Mouse (Mus musculus) left cerebral cortex, adult 18-20 months (tissue): ENCODE measurements around the gene Utf1. TPM values are rescaled to one million over a fixed set of nuclear protein-coding genes. Genes with fewer than 3 reads are reported as not detected.

Experiments used
- DNase-seq, 2 experiments: peaks; one replicate each; pipeline ENCODE4 v3.0.0; 2021 to 2022; ENCODE audit warnings: low spot score in 2 of 2, mixed read lengths in 1 of 2
- microRNA-seq, 2 experiments: library from miRNA; unstranded; fragments of <30 nt; microRNA quantifications; one replicate each; pipeline ENCODE4 v1.2.0; 2021
- total RNA-seq, 2 experiments: library from RNA; stranded (reverse); gene quantifications; 2 replicates each; pipeline ENCODE4 v1.2.3; 2021

The Utf1 gene
- total RNA-seq, 2 experiments from 2014 or later = not detected

DNA sequence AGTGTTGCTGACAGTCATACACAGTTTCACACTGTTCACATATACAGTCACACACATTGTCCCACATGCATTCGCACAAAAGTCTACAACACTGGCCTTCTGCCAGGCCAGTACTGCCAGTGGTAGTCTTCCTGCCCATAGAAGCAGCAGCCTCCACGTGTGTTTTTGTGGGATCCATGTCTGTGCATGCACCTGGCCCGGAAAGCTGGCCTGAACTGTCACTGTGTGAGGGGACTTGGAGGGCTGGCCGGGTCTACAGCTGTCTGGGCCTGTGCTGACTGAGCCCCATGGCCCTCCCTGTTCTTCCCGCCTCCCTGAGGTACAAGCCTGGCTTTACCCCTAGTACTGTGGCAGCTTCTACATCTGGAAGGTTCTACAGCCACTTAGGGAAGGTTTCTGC, 27.4 kb downstream of the Utf1 start:
- DNase-seq = no peak

DNA sequence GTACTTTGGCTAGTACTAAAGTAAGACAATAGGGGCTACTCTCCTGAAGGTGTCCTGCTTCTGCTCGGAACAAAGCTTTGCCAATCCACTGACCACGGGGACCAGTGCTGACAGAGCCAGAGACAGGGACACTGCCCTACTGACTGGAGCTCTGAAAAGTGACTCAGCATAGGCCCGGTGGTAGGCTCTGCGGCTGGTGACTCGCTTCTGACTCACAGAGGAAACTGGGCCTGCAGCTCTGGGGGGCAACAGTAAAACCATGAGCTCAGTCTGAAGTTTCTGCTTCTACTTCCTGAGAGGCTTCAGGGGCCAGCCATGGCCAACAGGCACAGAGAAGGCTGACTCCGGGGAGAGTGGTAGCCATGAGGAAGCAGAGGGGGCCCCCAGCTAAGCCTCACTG, 27.8 kb downstream of the Utf1 start:
- no peak for DNase-seq

GRCm38 (mm10) chr7:139972923-139973331, 29.3 kb downstream of the Utf1 start:
- no peak for DNase-seq

GRCm38 (mm10) chr7:139974307-139974706, 30.7 kb downstream of the Utf1 start:
- no peak for DNase-seq

DNA sequence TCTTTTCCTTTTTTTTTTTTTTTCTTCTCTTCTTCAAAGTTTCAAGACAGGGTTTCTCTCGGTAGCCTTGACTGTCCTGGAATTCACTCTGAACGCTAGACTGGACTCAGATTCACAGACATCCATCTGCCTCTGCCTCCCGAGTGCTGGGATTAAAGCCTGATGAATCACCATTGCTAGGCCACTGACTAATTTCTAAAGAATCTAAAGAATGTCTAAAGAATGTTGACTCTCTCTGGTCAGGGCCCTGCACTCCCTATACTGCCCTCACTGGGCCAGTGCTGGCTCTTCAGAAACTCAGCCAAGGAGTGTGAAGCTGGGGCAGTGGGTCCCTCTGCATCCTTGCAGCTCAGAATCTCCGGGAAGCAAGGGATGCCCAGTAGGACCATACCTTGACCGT, 31.9 kb downstream of the Utf1 start:
- no peak for DNase-seq

DNA sequence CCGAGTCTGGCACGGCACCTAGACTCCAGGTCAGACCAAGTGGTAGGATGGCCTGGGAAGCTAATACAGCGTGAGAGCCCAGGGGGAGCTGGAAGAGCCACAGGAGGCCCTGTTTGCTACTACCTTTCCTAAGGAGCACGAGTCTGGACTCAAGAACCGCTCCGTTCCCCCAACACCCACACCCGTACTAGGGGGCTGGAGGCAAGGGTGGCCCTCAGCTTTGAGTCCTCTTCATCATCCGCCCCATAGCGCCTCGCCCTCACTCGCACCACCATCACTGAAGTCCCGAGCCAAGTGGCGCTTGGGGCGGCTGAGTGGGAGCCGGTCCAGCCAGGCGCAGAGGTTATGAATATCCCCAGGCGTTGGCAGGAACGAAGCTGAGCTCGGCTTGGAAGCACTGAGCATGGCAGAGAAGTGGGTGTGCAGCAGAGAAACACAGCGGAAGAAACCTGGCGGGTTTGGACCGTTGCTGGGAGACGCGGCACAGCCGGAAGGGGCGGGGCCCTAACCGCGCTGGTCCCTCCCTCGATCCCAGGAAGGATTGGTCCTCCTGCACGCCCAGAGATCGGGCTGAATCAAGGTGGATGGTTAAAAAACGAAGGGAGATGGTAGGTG, 34.8 kb downstream of the Utf1 start, which contains the start of gene 6430531B16Rik:
Gene 6430531B16Rik (minus strand): TSS at position 478 of the 615 bp plus-strand sequence.
- DNase-seq = peak; percentile 87 to 93

DNA sequence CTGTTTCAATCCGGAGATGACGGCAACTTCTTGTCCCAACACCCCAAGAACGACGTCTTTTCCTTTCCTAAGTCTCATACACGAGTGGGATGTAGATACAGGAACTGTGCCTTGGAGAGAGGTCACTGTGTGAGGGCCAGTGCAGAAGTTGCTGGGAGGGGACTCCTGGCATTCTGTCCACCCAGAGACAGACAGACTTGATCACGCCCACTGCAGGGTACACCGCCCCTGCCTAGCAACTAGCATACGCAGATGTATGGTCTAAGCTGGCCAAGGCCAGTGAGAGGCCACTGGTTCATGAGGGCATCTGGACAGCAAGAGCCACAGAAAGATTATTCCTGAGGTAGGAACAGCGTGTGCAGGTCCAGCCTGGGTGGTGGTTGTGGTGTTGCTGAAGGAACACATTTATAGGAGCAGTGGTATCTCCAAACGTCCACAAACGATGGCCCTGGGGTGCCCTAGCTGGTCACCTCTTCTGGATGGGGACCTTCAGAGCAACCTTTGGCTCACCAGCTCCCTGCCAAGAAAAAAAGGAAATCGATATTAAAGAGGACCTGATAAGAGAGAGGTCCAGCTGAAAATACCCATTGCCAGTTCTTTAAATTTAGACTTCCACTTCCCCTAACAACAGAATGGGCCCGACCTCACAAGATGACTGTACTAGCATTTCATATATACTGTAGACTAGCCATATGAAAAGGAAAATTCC, 35.6 kb downstream of the Utf1 start:
- no peak for DNase-seq

GRCm38 (mm10) chr7:139980778-139981177, 37.2 kb downstream of the Utf1 start:
- no peak for DNase-seq

DNA sequence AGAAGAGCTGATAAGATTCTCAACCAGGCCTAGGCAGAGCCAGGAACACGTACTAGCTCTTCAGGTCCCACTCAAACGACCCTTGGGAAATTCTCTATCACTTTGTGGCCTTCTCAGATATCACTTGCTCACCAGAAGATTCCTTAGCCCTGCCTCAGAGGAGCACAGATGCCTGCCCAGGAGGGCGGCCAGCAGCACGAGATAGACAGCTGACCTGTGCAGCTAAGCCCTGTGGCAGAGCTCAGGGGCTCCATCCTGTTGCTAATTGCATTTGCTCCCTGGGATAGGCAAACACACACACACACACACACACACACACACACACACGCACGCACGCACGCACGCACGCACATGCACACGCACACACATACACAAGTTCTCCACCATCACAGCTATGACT, 38.5 kb downstream of the Utf1 start:
- DNase-seq = no peak

- DNase-seq = no peak
Observed at GRCm38 (mm10) chr7:139984505-139984904, 40.9 kb downstream of the Utf1 start.

- no peak for DNase-seq
Observed at GRCm38 (mm10) chr7:139988272-139988671, 44.7 kb downstream of the Utf1 start.

GRCm38 (mm10) chr7:139990864-139991394, 47.3 kb downstream of the Utf1 start:
- DNase-seq = no peak

- no peak for DNase-seq
Observed at GRCm38 (mm10) chr7:139992406-139992805, 48.8 kb downstream of the Utf1 start, which contains the start of gene Adam8. Gene Adam8 (minus strand): TSS chr7:139992562.

GRCm38 (mm10) chr7:139993532-139993931, 49.9 kb downstream of the Utf1 start:
- no peak for DNase-seq

- no peak for DNase-seq
Observed at GRCm38 (mm10) chr7:139994202-139994601, 50.6 kb downstream of the Utf1 start.

DNA sequence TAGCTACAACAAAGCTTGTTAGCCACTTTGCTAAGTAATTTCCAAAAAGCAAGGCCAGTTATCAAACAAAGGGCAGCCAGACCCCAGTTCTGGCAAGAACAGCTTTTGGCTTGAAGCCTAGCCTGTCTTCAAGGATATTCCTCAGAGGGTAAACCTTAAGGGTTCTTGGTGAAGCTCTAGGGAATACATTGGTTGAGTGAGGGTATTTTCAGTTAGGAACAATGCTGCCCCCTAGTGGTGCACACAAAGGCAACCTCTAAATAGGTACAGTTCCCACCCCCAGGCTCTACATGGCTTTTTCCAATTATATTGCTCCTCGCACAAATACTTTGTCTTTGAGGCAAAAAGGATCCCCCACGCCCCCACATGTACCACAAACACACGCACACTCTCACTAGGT, 51.1 kb downstream of the Utf1 start:
- peak; percentile 53 to 78 for DNase-seq

Small RNA genes within 50 kb of the gene (microRNA-seq; reads per million reads assigned to microRNA genes)
- gene Mir202 (1.2 to 1.3 reads per million in 2 experiments), gene Mir7062 (1.1 to 2.5 reads per million in 2 experiments), gene mmu-mir-7686 (0 to 0.42 reads per million in 2 experiments)

Other genes starting within 250 kb of the Utf1 start
- gene Adgra1, start 109.6 kb upstream of the Utf1 start, total RNA-seq = 10 to 100 TPM; 57.0 to 71.9 TPM
- gene Kndc1, start 49.1 kb upstream of the Utf1 start, total RNA-seq = 10 to 100 TPM; 67.7 to 74.7 TPM
- gene 6430531B16Rik, start 35.0 kb downstream of the Utf1 start, total RNA-seq = 1 to 10 TPM in 1 of 2 experiments, under 1 TPM in 1; 0.96 to 1.7 TPM
- 1 to 10 TPM; 3.3 TPM for gene Adam8, start 48.8 kb downstream of the Utf1 start, total RNA-seq
- gene Zfp511, start 92.6 kb downstream of the Utf1 start, total RNA-seq = 10 to 100 TPM; 22.2 to 26.3 TPM
- 10 to 100 TPM; 34.5 to 36.1 TPM for gene Tubgcp2, start 92.9 kb downstream of the Utf1 start, total RNA-seq
- not detected for gene Msx3, start 105.3 kb downstream of the Utf1 start, total RNA-seq
- 100 to 1,000 TPM; 188 to 210 TPM for gene Caly, start 138.8 kb downstream of the Utf1 start, total RNA-seq
- not detected for gene Prap1, start 149.6 kb downstream of the Utf1 start, total RNA-seq
- gene Fuom, start 158.7 kb downstream of the Utf1 start, total RNA-seq = 10 to 100 TPM; 51.3 to 51.4 TPM
- gene Paox, start 172.0 kb downstream of the Utf1 start, total RNA-seq = 1 to 10 TPM; 4.7 to 5.0 TPM
- 10 to 100 TPM; 54.7 to 55.9 TPM for gene Echs1, start 172.7 kb downstream of the Utf1 start, total RNA-seq
- 10 to 100 TPM; 20.3 to 27.5 TPM for gene Mtg1, start 193.8 kb downstream of the Utf1 start, total RNA-seq
- gene Sprn, start 211.1 kb downstream of the Utf1 start, total RNA-seq = 100 to 1,000 TPM; 119 to 120 TPM
- gene Olfr522, start 221.0 kb downstream of the Utf1 start, total RNA-seq = not detected
- not detected for gene Olfr523, start 229.4 kb downstream of the Utf1 start, total RNA-seq